Mouse (Mus musculus): ENCODE data around the gene Itfg1. TPM values are rescaled to one million over a fixed set of nuclear protein-coding genes. Genes with fewer than 3 reads are reported as not detected.
"Not testable (repeated sequence)": the region's sequence is repeated elsewhere in the genome, so short reads cannot be mapped to it uniquely, and the experiment has no call there.

The Itfg1 gene
- polyA plus RNA-seq (2012; ENCODE audit: insufficient read depth, insufficient read length, missing spikeins): 40.4 and 45.0 TPM in 2 replicates

DNA sequence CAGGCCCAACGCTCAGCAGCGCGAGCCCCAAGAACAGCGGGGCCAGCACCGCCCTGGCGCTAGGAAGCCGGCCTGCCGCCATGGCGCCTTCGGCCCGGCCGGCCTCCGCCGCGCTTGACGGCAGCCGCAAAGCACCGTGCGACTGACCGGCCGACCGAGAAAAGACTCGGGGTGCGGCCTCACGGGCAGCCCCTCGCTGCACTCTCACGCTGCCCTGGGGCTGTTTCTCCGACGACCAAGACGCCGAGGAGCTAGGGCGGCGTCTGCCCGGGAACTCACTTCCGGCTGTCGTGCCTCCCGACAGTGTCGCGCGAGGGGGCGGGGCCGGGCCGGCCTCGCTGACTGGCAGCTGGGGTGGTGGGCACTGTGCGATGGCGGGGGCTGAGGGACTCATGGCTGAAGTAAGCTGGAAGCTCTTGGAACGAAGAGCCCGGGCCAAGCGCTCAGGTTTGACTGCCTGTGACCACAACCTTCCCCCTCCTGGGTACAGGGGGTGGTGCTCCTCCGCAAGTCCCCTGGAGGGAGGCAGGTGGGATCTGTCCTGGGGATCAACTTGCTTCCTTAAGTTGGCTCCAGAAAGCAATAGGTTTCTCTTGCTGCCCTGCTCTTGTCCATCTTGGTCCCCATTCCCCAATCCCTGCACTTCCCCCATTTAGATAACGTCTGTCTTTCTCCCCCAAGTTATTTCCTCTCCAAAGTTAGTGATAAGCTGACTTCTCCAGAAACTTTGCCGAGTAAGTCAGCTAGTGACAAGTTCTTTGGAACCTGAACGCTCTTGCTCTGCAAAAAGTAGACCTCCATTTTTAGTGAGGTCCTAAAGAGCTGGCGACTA, at the start of gene Itfg1, which contains the start of gene Phkb:
Gene Itfg1, minus strand, starts transcription at position 265 of the 832 bp plus-strand sequence.
Gene Phkb, plus strand, starts transcription at position 303 of the 832 bp plus-strand sequence.
- Histone ChIP-seq H3K27ac (replicated peaks; ENCODE audit: low read depth, low read length) (peak within 1 kb of the TSS; percentile 97), H3K4me3 (ENCODE audit: insufficient read depth, low read depth, low read length) (peak within 1 kb of the TSS; percentile 86), H3K4me1 (ENCODE audit: control insufficient read depth, insufficient read depth, insufficient read length, low read length) (peaks cover 8% of the 10 kb centered on the region; the same call in 1 of the 2 replicates)

DNA sequence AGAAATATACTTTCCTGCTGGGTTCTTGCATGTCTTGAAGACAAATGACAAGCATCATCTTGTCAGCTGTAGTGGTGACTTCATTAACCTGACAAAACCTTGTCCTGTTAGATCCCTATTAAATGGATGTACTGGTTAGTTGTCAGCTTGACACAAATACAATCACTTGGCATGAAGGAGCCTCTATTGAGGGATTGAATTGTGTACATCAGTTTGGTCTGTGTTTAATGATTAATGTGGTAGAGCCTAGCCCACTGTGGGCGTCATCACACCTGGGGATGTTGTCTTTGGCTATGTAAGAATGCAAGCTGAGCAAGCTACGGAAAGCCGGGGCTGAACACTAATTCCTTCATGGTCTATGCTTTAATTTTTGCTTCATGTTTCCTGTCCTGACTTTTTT, 44.1 kb upstream of the Itfg1 start:
- Histone ChIP-seq H3K27ac (replicated peaks; ENCODE audit: low read depth, low read length) (no peak overlapping the region), H3K4me1 (ENCODE audit: control insufficient read depth, insufficient read depth, insufficient read length, low read length) (no peaks in the 10 kb centered on the region), H3K4me3 (ENCODE audit: insufficient read depth, low read depth, low read length) (no peak overlapping the region)

DNA sequence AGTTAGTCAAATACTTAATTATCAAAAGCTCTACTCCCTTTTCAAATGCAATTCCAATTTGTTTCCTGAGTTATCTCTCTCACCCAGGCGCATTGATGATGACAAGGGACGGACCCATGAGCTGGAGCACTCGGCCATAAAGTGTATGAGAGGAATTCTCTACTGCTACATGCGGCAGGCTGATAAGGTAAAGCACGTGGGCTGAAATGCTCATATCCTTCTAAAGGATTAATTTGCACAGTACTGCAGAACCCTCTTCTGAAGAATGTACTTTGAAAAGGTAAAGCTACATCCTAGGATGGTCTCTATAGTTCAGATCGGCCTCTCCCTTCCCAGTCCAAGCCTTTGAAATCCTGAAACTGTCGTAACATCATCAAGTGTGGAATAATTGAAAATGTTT, 38.9 kb upstream of the Itfg1 start:
- Histone ChIP-seq H3K4me3 (ENCODE audit: insufficient read depth, low read depth, low read length) (no peak overlapping the region), H3K4me1 (ENCODE audit: control insufficient read depth, insufficient read depth, insufficient read length, low read length) (no peaks in the 10 kb centered on the region), H3K27ac (replicated peaks; ENCODE audit: low read depth, low read length) (no peak overlapping the region)

DNA sequence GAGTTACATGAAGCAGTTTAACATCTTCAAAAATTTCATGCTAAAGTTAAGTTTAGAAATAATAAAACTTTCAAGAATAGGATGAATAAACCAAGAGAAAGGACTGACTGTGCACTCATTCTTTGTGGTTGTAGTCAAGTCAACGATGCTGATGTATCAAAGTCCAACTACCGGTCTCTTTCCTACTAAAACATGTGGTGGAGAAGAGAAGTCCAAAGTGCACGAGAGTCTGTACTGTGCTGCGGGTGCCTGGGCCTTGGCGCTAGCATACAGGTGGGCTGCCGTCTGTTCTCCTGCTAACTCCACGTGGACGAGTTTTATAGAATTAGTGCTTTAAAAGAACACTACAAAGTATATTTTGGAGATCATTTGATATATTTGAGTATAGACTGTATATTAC, 37.3 kb upstream of the Itfg1 start:
- no peak overlapping the region for H3K27ac ChIP-seq (replicated peaks; ENCODE audit: low read depth, low read length)
- no peaks in the 10 kb centered on the region for H3K4me1 ChIP-seq (ENCODE audit: control insufficient read depth, insufficient read depth, insufficient read length, low read length)
- H3K4me3 ChIP-seq (ENCODE audit: insufficient read depth, low read depth, low read length): no peak overlapping the region

DNA sequence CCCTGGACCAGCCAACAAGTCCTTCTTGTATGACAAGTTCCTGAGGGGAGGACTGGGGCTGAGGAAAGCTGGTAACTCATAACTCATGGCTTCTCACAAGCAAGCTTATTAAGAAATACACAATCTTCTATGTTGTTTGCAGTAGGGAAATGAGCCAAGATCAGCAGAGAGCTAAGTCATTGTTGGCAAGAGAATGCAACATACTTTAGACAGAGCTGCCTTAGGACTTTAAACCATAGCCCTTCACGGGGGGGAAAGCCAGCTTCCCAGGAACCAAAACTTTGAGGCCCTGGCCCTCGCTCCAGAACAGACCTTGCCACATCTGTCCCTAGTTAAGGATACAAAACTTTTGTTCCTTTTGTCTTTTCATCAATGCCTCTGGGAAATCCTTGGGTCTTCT, 30.9 kb upstream of the Itfg1 start:
- H3K4me1 ChIP-seq (ENCODE audit: control insufficient read depth, insufficient read depth, insufficient read length, low read length): 0 out of 2 replicates have a peak, but pooled peaks cover 3% of the 10 kb centered on the region
- no peak overlapping the region for H3K27ac ChIP-seq (replicated peaks; ENCODE audit: low read depth, low read length)
- H3K4me3 ChIP-seq (ENCODE audit: insufficient read depth, low read depth, low read length): no peak overlapping the region

DNA sequence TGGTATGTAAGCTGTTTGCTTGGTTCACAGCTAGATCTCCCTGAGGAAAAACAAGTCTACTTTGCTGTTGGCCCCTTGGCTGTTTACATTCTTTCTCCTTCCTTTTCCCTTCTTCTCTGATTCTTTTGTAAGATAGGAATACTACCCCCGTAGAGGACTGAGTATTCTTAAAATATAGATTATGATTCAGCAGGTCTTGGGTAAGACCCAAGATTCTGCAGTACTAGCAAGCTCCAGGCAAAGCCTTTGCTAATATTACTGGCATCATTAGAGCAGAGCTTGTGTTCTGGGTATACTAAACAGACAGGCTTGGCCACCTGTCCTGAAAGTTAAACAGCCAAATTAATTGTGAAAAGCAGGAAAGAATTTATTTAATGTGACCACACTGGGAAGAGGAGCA, 21.7 kb upstream of the Itfg1 start:
- H3K4me1 ChIP-seq (ENCODE audit: control insufficient read depth, insufficient read depth, insufficient read length, low read length): peaks cover 2% of the 10 kb centered on the region; the same call in 1 of the 2 replicates
- 0 out of 2 replicates have a peak overlapping the region, but pooled peaks have one; percentile 6 for H3K27ac ChIP-seq (replicated peaks; ENCODE audit: low read depth, low read length)
- H3K4me3 ChIP-seq (ENCODE audit: insufficient read depth, low read depth, low read length): no peak overlapping the region

DNA sequence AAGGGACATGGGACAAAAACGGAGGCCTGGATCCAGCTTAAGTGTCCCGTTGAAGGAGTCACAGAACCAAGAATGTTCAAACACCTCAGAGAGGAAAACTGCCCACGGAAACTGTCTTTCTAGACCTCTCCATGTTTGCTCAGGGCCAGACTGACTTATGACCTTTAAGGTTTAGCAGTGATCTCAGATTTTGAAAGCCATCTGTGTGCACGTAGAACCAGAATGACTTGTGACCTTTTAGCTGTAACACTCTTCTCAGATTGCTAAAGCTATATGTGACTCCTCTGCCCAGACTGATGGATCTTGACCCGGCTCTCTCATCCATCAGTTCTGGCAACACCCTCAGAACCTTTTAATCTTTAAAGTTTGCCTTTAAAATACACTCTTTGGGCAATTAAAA, 19.9 kb upstream of the Itfg1 start:
- Histone ChIP-seq H3K4me1 (ENCODE audit: control insufficient read depth, insufficient read depth, insufficient read length, low read length) (peaks cover 2% of the 10 kb centered on the region; the same call in 1 of the 2 replicates), H3K27ac (replicated peaks; ENCODE audit: low read depth, low read length) (no peak overlapping the region), H3K4me3 (ENCODE audit: insufficient read depth, low read depth, low read length) (no peak overlapping the region)

DNA sequence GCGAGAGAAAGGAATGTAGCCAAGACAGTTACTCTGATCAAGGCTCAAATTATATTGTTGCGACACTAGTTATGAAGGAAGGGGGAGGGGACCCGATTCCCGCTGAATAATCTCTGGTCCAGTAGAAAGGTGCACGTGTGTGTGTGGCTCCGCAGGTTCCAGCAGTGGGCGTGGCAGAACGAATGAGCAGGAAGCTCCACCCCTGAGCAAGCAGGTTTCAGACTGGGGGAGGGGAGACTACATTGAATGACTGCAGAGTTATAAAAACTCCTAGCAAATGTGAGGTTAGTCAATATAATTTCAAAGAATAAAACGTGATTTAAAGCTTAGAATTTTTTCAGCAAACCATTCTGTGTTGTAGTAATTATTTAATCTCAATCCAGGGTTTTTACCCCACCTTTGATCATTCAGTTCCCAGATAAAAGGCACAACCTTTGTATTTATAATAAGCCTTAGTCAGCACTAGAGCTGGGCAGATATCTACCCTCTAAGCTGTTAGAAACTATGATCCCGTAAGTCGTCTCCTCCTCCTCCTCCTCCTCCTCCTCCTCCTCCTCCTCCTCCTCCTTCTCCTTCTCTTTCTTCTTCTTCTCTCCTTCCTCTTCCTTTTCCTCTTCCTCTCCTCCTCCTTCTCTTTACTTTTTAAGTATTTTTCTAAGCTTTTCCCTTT, 16.6 kb upstream of the Itfg1 start:
- H3K4me3 ChIP-seq (ENCODE audit: insufficient read depth, low read depth, low read length); H3K27ac ChIP-seq (replicated peaks; ENCODE audit: low read depth, low read length); H3K4me1 ChIP-seq (ENCODE audit: control insufficient read depth, insufficient read depth, insufficient read length, low read length): not testable (repeated sequence)

DNA sequence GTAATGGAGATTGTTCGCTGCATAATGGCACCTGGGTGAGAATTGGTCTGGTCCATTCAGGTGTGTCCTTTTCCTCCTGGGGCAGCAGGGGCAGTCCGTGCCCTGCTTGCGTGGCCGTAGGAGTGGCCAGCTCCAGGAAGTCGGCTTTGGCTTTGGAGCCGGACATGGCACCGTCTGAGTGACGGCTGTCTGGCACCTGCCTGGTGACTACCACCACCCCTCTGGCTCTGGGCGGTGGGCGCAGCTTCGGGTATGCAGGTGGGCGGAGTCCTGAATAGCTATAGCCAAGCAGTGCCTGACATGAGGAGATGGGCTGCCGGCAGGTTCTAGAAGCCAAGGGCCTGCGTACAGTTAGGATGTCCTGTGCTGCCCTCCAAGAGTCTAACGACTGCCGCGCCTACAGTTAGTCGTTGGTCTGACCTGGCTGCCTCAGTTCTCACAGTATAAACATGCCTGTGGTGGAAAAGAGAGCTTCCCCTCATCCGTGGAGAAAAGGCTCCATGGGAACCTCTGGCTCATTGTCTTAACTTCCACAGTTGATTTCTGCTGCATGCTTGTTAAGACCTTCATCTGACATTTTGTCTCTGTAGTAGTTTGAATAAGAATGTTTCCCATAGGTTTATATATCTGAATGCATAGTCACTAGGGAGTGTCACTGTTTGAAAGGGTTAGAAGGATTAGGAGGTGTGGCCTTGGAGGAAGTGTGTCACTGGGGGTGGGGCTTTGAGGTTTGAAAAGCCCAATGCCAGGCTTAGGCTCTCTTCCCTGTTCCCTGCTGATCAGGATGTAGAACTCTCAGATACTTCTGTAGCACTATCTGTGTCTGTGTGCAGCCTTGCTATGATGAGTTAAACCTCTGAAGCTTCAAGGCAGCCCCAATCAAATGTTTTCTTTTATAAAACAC, 13.8 kb upstream of the Itfg1 start:
- Histone ChIP-seq H3K27ac (replicated peaks; ENCODE audit: low read depth, low read length) (no peak overlapping the region), H3K4me3 (ENCODE audit: insufficient read depth, low read depth, low read length) (no peak overlapping the region), H3K4me1 (ENCODE audit: control insufficient read depth, insufficient read depth, insufficient read length, low read length) (no peaks in the 10 kb centered on the region; the same call in 1 of the 2 replicates)

DNA sequence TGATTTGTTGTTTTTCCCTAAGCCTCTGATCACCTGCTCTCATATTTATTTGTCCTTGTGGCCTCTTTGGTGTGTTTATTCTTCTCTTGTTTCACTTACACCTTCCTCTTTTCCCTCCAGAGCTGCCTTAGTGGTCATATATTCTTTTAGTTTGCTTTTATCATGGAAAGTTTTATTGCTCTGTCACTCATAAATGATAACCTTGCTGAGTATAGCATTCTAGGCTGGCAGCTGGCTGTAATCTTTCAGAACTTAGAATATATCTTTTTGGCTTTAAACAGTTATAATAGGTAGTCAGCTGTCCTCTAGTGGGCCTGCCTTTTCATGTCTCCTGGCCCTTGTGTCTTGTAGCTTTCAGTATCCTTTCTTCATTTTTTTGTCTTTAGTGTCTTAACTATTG, 5.2 kb upstream of the Itfg1 start:
- Histone ChIP-seq H3K27ac (replicated peaks; ENCODE audit: low read depth, low read length) (no peak overlapping the region), H3K4me1 (ENCODE audit: control insufficient read depth, insufficient read depth, insufficient read length, low read length) (no peaks in the 10 kb centered on the region), H3K4me3 (ENCODE audit: insufficient read depth, low read depth, low read length) (no peak overlapping the region)

DNA sequence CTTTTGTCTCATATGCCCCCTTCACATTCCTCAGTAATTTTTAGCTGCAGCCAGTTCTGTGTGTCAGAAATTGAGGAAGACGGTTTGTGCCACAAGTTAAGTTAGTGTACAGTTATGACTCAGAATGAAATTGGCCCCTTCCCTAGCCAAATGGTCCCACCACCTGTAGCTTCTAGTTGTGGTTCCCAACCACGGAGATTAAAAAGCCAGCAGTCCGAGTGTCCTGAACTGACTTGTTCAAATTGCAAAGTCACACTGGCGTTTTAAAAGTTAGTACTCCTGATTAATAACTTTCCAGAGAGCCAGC, 721 bp upstream of the Itfg1 start:
- Histone ChIP-seq H3K27ac (replicated peaks; ENCODE audit: low read depth, low read length) (peak overlapping the region; percentile 97), H3K4me1 (ENCODE audit: control insufficient read depth, insufficient read depth, insufficient read length, low read length) (peaks cover 8% of the 10 kb centered on the region; the same call in 1 of the 2 replicates), H3K4me3 (ENCODE audit: insufficient read depth, low read depth, low read length) (peak overlapping the region; percentile 86)

DNA sequence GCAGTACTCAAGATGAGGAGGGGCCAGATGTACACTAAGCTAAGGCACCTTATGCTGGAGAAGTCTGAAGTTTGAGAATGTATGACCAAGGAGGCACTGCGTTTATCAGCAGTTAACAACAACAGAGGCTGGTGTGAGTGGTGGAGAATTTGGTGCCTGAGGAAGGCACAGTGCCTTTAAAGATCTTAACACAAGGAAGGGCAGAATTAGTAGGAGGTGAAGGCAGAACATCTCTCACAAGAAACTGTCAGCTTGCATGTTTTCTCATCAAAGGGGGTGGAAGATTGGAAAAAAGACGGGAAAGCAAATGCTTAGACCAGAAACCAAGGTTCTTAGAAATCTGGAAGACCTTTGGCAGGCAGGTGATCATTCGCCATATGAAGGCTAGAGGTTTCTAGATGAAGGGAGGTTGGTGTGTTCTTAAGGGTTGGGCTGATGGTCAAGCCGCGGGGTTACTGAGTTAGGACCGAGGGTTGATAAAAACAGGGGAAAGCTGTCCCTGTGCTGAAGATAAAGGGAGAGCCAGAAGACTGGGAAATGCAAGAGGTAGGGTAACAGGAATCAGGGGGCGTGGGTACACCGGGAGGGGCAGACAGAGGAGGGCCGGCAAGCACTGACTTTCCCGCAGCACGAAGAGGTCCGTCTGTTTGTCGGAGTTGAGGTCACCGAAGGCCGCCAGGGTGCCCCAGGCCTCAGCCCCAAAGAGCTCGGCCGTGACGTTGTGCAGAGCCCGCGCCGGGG, 635 bp downstream of the Itfg1 start:
- H3K27ac ChIP-seq (replicated peaks; ENCODE audit: low read depth, low read length): peak overlapping the region; percentile 97

DNA sequence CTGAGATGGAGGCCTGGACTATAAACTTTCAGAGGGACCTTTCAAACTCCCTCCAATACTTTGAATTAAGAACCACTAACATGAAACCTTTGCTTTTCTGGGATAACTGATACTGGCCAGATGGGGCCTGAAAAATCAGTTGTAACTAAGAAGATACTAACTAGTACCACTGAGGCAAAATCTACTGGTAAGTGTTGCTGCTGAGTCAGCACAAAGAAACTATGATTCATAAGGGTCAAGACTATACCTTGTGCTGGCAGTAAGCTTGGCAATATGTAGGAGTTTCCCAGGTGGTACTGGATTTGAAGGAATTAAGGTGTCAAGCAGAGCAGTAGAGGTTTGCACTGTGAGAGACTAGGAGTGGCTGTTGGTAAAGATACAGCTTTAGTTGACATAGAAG, 27.1 kb downstream of the Itfg1 start:
- H3K4me1 ChIP-seq (ENCODE audit: control insufficient read depth, insufficient read depth, insufficient read length, low read length): no peaks in the 10 kb centered on the region
- H3K4me3 ChIP-seq (ENCODE audit: insufficient read depth, low read depth, low read length): no peak overlapping the region

More for the DNA sequence above, 635 bp downstream of the Itfg1 start:
- H3K4me3 ChIP-seq (ENCODE audit: insufficient read depth, low read depth, low read length): peak overlapping the region; percentile 86
- peaks cover 8% of the 10 kb centered on the region; the same call in 1 of the 2 replicates for H3K4me1 ChIP-seq (ENCODE audit: control insufficient read depth, insufficient read depth, insufficient read length, low read length)

DNA sequence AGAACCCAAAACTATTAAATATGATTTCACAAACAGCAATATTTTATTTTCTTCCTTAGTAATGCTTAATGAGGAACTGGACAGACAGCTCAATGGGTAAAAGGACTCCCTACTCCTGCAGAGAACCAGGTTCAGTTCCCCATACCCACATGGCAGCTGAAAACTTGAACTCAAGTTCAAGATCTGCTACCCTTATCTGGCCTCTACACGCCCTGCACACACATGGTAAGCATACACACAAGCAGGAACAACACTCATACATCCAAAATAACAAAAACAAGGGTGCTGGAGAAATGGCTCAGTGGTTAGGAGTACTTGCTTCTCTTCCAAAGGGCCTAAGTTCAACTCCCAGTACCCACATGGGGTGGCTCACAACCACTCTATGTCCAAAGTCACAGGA, 39.3 kb downstream of the Itfg1 start:
- Histone ChIP-seq H3K4me3 (ENCODE audit: insufficient read depth, low read depth, low read length) (no peak overlapping the region), H3K4me1 (ENCODE audit: control insufficient read depth, insufficient read depth, insufficient read length, low read length) (no peaks in the 10 kb centered on the region), H3K27ac (replicated peaks; ENCODE audit: low read depth, low read length) (no peak overlapping the region)

More for the DNA sequence above, 27.1 kb downstream of the Itfg1 start:
- H3K27ac ChIP-seq (replicated peaks; ENCODE audit: low read depth, low read length): no peak overlapping the region

Measured in brown adipose tissue, adult 24 weeks (tissue).